Mouse (Mus musculus): ENCODE results near the gene Srp72.
A peak's percentile ranks its signal among the peaks of the same experiment; 100 is the strongest.

The Srp72 gene

DNA sequence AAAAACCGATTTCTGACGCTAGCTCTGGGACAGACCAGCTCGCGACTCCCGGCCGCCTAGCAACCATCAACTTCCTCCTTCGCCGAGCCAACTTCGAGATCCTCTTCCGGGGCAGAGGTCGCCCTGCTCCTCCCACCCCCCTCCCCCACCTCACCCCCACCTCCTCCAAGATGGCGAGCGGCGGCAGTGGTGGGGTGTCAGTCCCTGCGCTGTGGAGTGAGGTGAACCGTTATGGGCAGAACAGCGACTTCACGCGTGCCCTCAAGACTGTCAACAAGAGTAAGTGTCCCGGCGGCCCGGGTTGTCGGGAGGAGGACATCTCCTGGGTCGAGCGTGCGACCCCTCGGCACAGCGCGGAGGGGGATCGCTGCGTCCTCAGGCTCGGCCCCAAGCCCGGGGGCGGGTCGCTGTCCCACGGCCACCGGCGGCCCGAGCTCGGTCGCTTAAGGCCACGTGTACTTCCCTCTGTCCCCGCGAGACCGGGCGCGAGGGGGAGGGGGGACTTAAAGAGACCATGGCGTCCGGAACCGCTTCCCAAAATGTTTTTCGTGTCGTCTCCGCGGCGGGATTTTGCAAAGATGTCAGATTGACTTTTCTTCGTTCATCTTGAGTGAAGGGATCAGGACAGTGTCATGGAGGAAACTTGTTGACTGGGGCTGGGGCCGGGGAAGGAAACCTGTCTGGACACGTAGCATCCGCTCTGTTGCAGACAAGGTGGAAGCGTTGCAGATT lies at the start of gene Srp72:
Gene Srp72 (plus strand): TSS at position 130 of the 732 bp plus-strand sequence.
- peak; percentile 91 to 92 for DNase-seq

DNA sequence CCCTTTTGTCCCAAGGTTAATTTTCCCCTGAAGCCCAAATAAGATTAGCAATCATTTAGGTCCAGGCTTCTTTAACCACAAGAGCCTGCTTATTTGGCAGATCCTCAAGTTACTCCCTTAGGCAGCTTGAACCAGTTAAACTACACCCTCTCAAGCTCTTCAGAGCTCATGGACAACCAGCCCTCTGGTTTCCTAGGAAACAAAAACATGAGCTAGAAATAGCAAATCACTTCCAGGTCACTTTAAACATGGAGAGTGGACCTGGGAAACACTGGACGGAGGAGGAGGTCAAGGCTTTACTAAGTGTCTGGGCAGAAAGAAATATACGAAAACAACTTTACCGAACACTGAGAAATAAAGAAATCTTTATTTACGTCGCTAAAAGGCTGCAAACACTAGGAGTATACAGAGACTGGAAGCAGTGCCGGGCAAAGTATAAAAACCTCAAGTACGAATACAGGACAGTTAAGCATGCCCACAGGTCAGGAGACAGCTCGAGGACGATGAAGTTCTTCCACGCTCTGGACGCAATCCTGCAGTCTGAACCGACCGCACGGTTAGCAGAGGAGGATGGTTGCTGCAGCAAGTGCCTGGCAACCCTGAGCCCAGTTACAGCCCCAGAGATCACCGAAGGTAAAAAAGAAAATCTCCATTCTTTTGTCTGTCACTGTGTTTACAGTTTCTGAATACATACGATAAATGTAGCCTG lies 46.2 kb upstream of the Srp72 start:
- peak; percentile 40 to 58 for DNase-seq

DNA sequence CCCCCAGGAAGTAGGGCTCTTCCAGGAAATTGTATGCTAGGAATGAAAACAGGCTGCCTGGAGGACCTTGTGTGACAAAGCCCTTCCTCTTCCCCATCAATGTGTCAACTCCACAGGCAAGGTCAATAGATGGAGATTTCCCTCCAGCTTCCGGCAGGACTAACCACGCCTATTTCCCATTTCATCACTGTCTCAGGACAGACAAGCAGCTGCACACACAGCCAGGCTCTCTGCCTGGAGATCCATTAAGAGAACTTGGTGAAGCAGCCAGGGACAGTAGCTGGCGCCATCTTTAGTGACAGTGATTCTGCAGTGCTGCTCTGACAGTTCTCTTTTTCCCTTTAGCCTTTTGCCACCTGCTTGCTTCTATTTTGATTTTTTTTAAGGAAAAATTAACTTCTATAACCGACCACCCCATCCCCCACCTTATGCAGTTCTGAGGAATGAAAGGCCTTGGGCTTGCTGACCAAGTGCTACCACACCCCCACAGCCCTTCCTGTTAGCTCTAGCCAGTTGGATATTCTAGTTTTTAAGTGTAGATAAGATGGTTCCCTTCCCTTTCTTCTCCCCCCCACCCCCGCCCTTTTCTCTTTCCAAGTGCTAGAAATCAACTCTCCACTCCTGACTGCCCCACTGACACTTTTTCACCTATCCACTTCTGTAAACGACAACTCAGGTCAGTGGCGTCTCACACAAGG lies 45.2 kb upstream of the Srp72 start:
- peak; percentile 35 to 70 for DNase-seq

DNA sequence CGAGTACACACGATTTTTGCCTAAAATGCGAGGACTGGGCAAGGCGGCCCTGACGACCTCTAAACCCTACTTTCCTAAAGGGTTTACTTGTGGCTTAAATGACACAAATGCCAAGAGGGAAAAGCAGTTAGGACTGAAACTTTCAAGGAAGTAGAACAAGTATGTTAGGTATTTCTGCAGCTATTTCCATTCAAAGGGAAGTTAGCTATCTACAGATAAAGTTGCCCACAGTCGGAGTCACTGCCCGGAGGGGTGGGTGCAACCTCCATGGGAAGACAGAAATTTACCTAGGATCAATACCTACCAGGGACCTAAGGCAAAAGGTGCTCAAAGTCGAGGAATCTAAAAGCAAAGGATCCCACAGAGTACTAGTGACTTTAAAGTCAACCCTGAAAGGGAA lies 34.8 kb upstream of the Srp72 start:
- DNase-seq = no peak

DNA sequence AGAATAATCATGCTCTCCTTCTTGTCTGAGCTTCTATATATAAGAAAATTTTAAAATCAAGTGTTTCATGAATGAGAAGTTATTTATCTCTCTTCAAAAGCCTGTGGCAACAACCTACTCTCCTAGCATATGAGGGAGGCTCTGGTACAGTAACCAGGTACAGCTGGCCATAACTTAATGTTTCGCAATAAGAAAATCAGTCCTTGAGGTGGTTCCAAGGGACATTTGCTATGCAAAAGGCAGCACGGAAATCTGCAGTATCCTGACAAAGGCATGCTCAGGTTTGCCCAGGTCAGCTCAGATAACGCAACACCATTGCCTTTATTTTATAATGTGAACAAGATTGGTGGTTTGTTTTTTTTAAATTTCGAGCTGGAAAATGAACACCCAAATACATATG lies 32.5 kb upstream of the Srp72 start:
- DNase-seq = no peak

DNA sequence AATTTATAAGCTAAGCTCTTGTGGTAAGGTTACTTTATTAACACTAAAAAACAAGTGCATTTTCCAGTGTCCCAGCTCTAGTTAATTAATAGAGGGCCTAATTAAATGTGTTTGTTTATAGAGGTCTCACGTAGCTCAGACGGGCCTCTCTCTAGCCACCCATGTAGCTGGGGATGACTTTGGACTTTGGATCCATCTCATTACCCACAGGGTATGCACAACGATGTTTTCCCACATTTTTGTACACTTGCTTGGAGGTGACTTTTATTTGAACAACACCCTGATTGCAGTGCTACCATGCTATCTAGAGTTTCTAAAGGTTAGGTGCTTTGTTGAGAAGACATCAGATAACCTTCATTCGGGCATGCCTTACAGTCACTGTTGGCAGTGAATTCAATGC lies 32.0 kb upstream of the Srp72 start:
- DNase-seq = peak; percentile 48 to 64

DNA sequence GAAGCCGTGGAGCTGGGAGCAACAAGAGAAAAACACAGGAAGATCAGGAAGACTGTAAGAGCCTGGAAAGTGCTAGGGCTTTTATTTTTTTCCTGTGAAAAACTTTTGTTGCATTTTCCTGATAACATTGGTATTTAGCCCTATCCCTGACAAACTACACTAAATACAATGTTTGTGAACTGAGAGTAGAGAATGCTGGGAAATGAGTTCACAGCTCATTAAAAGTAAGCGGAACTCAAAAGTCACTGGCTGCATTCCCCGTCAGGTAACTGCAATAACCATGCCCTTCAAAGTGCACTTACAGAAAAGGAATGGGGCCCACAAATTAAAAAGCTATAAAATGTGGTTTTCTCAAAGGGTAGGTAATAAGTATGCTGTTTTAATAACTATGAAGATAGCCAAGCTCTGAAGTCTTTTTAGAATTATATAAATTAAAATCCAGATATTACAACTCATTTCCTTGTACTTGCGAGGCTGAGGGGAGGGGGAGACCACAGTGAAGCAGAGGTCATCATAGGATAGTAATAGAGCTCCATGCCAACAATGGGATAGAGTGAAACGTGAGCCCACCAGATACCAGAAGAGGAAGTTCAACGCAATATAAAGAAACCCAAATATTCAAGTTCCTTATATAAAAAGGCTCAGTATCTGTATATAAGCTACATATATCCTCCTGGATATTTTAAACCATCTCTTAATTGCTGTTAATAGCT lies 29.4 kb upstream of the Srp72 start:
- DNase-seq = no peak

DNA sequence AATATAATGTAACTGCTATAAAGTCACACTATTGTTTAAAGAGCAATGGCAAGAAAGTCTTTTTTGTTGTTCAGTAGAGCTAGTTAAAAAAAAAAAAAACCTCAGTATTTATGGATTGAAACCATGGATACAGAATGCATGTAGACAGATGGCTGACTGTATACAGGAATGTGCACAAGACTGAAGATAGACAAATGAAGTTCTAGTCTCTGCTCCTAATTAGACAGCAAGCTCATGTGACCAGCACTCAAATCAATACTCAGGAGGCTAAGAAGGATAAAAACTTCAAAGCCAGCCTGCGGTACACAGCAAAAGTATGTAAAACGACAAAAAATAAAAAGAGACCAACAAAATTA lies 28.8 kb upstream of the Srp72 start:
- DNase-seq = no peak

DNA sequence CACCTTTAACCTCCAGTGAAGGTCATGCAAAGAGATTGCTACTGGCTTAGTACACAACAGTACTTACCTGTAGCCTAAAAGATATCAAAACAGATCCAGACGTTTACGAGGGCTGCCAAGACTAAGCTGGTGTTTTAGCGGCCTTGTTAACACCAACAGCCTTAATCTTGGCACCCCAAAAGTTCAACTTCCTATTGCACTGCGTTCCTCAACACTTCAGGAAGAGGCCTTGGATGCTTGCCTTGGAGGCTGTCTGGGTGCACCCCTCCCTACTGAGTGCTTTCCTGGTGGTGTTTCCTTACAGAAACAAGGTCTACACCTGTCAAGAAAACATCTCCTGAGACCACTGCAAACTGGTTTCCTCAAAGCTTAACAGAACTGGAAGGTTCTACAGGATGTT lies 27.3 kb upstream of the Srp72 start:
- DNase-seq = no peak

DNA sequence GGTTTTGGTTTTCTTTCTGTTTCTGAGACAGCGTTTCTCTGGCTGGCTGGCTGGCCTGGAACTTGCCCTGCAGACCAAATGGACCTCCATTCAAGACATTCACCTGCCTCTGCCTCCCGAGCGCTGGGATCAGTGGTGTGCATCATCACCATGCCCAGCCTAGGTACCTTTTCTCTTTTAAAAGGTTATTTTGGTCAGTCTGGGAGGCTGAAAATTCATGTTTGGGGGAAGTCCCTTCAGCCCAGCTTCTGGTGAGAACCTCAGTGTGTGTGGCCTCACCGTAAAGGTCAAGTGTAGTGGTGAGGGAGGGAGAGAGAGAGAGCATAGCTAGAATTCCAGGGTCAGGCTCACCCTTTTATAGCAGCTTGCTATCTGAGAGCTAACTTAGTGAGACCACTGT lies 26.7 kb upstream of the Srp72 start:
- DNase-seq = no peak

DNA sequence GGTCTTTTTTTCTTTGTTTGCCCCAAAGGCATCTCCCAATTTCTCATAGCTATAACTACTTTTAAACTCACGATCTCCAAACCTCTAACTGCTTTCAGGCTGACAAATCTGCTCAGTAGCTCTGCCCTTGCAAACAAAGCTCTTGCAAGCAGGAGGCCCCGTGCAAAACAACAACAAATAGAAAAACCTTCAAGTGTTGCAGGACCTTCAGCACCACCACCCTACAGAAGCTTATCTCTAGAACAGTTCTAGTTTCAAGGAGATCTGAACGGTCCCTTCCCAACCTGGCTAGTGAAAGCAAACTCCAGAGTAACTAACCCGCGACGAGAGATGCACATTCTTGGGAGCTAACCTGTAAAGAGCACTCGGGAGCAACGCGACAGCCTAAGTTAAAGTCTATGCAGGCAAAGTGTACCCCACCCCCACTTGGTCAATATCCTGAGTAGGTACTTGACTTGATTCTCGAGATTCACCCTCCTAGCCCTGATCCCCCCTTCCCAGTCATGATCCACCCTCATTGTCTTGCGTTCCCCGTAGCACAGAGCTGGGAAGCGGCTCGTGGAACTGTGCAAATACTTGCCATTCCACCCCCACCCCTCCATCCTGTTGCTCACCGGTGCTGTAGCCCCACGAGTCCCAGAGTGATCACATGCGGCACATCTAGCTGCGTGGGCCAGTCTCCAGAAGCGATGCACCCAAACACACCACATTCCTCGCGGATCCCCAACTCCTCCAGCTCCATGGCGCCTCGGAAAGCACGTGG lies 24.0 kb upstream of the Srp72 start:
- peak in 1 of 2 experiments; percentile 37 for DNase-seq

DNA sequence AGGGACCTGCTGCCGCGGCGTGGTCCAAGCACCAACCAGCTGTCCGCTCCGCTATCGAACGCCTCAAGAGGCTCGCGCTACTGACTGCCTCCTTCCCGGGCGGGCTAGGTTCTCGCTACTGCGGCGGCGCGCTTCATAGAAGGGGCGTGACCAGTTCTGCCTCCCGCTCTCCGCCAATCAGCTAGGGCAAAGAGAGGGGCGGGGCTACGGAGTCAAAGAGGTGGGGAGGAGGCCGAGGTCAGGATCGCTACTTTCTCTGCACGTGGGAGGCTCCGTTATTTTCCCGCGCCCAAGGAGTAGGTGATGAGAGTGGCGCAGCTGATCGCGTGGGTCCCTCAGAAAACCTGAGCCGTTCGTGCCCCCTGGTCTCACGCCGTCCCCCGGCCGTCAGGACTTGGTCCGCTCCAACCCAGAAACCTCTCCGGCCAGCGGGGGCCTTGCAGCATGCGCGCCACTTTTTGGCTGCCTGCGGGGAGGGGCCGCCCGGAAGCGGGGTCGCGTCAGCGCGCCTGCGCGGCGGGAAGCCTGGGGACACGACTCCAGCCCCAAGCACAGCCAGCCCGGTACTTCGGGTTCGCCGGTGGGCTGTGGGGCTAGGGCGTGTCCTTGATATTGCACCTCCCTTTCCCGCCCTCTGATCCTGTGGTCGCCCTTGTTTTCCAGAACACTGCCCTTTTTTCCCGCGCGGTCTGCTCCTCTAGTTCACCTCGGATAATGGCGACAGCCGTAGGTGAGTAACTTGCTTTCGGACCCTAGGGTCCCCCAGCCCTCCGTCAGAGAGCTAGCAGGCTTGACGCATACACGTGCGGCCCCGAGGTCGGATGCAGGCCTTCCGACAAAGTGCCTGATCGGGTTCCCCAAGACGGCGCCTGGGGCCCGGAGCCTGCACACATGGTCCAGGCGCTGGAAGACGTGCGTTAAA lies 23.1 kb upstream of the Srp72 start, which contains the start of the genes Paics and Ppat:
Gene Paics (plus strand): TSS at position 202 of the 922 bp plus-strand sequence.
Gene Ppat (minus strand): TSS at position 473 of the 922 bp plus-strand sequence.
- DNase-seq = peak; percentile 99 to 100

DNA sequence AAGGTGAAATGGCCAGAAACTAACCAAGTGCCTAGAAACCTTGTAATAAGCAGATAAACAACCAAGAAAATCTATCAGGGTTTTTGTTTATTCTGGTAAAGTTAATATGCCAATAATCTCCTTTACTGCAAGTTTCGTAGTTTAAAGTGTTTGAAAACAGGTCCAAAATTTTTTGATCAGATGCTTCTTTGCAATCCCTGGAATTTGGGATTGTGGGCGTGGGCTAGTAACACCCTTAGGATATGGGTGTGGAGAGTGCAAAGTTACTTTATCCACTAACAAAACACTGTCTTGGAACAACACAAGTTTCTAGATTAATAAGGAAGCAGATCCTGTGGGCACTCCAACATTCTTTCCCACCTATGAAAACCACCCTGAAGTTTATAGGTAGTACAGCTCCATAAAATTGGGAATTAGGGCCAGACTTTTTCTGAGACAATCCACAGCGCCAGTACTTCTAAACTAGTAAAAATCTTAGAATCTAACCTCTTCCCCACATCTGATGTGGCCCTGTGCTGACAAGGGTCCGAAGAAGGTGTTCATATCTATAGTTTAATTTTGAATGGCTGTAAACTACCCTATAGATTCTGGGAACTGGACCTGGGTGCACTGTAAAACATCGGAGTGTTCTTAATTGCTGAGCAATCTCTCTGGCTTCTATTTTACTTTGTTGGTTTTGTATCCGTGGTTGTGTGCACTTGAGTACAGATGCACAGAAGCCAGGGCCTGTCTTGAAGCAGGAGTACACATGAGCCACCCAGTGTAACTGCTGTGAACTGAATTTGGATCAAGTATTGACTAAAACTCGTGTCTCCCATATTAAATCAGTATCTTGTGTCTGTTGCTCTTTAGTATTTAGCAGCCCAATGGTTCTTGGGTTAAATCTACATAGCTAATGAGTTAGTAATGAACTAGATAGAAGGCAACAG lies 22.1 kb upstream of the Srp72 start:
- no peak for DNase-seq

DNA sequence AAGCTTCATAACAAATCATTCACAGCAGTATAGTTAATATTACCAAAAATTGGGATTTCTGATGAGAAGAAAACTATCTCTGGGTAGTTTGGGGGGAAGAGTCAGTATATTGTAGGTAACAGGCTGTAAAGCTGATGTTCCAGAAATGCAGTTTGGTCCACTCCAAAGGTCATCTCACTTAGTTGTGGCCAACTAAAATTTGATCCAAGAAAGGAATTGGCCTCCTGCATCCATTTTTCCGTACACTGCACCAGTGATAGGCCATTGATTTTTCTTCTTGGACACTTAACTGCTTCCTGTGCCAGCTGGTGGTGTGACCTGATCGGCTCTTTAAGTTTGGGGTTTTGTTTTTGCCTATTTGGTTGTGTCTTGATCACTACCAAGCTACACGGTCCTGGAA lies 20.7 kb upstream of the Srp72 start:
- DNase-seq = no peak

DNA sequence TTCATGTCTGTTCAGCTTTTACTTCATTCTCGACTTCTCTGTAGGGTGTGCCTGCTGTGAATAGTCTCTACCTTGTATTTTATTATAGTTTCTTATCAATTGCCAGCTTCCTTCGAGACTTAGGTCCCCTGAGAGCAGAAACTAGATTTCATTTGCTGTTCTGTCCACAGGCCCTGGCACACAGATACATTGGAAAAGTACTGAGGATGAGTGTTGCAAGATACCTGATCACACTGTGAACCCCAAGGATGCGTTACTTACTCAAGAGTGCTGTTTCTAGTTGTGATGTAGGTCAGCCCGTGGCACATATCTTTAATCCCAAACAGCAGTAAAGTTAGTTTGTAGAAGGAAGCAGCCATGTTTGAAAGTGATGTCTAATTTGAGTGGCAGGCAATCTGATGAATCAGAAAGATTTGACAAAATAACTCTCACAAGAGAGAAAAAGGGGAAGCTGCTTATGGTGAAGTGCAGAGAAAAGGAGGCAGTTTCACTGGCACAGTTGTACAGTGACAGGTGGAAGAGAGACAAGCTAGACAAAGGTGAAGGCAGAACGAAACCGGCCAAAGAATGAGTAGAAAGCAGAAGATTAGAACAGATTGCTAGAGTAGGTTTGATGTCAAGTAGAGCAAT lies 20.1 kb upstream of the Srp72 start:
- DNase-seq = no peak

DNA sequence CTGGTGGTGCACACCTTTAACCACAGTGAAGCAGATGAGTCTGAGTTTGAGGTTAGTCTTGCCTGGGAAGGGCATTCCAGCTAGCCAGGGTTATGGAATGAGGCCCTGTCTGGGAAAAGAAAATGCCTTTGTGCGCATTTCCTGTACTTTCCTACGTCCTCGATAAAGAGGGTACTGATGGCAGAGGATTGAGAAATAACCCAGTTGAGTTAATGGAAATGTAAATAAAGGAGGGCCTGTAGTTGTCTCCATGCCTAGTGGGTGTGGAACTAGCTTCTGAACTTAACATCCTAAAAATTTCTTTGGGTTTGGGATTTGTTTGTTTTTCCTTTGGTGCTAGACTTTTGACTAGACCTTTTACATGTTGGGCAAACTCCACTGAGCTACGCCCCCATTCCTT lies 19.0 kb upstream of the Srp72 start:
- DNase-seq = no peak

DNA sequence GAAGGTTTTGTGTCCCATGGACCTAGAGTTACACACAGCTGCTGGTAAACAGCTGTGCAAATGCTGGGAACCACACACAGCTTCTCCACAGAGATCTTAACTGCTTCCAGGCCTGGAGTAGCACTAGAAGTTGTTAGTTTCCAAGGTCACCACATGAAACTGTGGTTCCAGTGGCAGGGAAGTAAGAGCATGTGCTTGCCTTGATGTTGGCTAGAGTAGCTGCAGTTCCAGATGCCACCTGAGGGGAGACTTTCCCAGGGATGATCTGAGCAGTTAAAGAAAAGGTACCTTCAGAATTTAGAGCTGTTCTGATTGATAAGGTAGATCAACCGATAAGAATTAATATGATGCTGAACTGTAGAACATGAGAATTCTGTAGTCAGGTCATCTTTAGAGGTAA lies 16.5 kb upstream of the Srp72 start:
- no peak for DNase-seq

DNA sequence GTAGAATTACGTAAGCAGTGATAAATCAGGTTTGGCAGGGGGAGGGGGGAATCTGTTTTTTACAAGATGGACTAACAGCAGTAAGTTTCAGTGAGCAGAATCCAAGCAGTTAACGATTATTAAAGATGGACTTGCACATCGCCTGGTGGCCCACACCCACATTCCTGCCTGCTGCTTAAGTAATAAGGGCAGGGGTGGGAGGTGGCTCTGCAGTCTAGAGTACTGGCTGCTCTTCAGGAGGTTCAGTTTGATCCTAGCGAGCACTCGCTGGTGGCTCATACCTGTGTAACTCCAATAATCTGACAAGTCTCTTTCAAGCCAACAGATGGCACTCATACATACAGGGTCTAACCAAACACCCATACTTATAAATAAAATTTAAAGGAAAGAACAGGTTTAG lies 14.9 kb upstream of the Srp72 start:
- peak in 1 of 2 experiments; percentile 22 for DNase-seq

DNA sequence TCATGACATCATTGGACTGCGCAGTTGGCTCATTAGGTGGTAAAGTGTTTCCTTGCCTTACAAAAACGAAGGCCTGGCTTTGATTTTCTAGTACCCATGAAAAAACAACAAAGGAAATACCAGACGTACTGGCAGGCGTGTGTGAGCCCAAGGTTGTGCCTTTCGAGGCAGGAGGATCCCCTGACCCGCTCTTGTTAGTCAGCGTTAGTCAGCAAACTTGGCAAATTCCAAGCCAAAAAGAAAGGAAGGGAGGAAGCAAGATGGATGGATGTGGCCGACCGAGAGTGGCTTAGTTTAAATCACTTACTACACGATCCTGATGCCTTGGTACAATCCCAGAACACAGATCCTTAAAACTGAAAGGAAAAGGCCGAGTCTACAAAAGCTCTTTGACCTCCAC lies 11.9 kb upstream of the Srp72 start:
- no peak for DNase-seq

DNA sequence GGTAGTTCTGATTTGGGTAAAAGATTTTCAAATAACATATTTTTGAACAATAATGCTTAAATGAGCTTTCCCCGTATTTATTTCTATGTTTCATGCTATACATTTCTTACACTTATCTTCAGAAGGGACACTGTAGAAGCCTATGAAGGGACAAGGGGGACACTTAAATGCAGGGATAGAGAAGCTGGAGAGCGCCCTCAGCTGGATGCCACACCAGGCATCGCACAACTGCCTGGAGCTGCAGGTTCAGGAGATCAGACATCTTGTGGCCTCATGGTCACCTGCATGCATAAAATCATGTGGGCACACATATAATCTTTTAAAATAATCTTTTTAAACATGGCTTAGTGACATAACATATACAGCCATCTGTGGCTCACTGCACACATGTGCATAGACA lies 9.8 kb upstream of the Srp72 start:
- DNase-seq = peak in 1 of 2 experiments; percentile 45
